Mouse (Mus musculus) heart, embryonic 14.5 days (tissue): ENCODE data around the gene Lage3. TPM values are rescaled to one million over a fixed set of nuclear protein-coding genes. Genes with fewer than 3 reads are reported as not detected.

Source experiments
- ATAC-seq: fragments of 200-750 bp; cut with Nextera tagmentation; 2 replicates; pipeline ENCODE4 v1.8.0; 2017; ENCODE audit warnings: low read depth, moderate TSS enrichment; ENCODE audit not compliant: insufficient number of reproducible peaks, insufficient read depth, low FRiP score
- H3K27ac ChIP-seq, 2 experiments: fragments of 200-500 bp in 1 of 2; fragments of 300-500 bp in 1 of 2; sonication (generic) in 1 of 2; replicated peaks in 1 of 2; 2 replicates each; pipeline ENCODE4 v1.5.1; 2012 to 2014; ENCODE audit warnings: low read depth in 2 of 2, low read length in 2 of 2, control low read depth in 1 of 2, mild to moderate bottlenecking in 1 of 2, mixed read lengths in 1 of 2; ENCODE audit not compliant: control insufficient read depth in 1 of 2, insufficient read depth in 1 of 2
- H3K27me3 ChIP-seq: fragments of 300-500 bp; sonication (generic); 2 replicates; pipeline ENCODE4 v1.6.1; 2014; ENCODE audit warnings: mild to moderate bottlenecking, low read length, control low read depth; ENCODE audit not compliant: control insufficient read depth, insufficient read depth
- H3K36me3 ChIP-seq: fragments of 300-500 bp; sonication (generic); 2 replicates; pipeline ENCODE4 v1.6.1; 2014; ENCODE audit warnings: mild to moderate bottlenecking, control low read depth, low read length, mixed read lengths; ENCODE audit not compliant: control insufficient read depth, insufficient read depth
- H3K4me1 ChIP-seq, 2 experiments: fragments of 200-500 bp in 1 of 2; fragments of 300-500 bp in 1 of 2; sonication (generic) in 1 of 2; 2 replicates each; pipeline ENCODE4 v1.6.1; 2012 to 2014; ENCODE audit warnings: low read length in 2 of 2, control low read depth in 1 of 2, mixed read lengths in 1 of 2; ENCODE audit not compliant: control insufficient read depth in 2 of 2, insufficient read depth in 2 of 2
- H3K4me2 ChIP-seq: fragments of 300-500 bp; sonication (generic); 2 replicates; pipeline ENCODE4 v1.6.1; 2014; ENCODE audit warnings: mild to moderate bottlenecking, low read length
- H3K4me3 ChIP-seq, 2 experiments: fragments of 200-500 bp in 1 of 2; fragments of 300-500 bp in 1 of 2; sonication (generic) in 1 of 2; 2 replicates each; pipeline ENCODE4 v1.5.1; 2012 to 2014; ENCODE audit warnings: low read length in 2 of 2, mild to moderate bottlenecking in 2 of 2, control low read depth in 1 of 2, low read depth in 1 of 2, moderate library complexity in 1 of 2; ENCODE audit not compliant: control insufficient read depth in 1 of 2, insufficient read depth in 1 of 2
- H3K9ac ChIP-seq: fragments of 300-500 bp; sonication (generic); 2 replicates; pipeline ENCODE4 v1.6.1; 2014; ENCODE audit warnings: mild to moderate bottlenecking, low read length
- H3K9me3 ChIP-seq: fragments of 300-500 bp; sonication (generic); 2 replicates; pipeline ENCODE4 v1.6.1; 2016; ENCODE audit warnings: low read length, control low read depth; ENCODE audit not compliant: control insufficient read depth
- WGBS: fragments of 180-500 bp; shearing (Covaris S2); extraction: QIAGEN DNeasy Blood & Tissue Kit; methylation state at CpG from one replicate; pipeline ENCODE4 v1.1.7; 2014; 5-methylcytosine and 5-hydroxymethylcytosine counted together
- polyA plus RNA-seq: library from polyadenylated mRNA; unstranded; fragments of >200 nt; fragmentation: Nextera tagmentation; extraction: Ambion mirVana; gene quantifications from 2 replicates; pipeline ENCODE4 v1.2.1, GENCODE M21; 2014

Lage3 gene
- polyA plus RNA-seq, result 102 and 103 TPM in 2 replicates

DNA sequence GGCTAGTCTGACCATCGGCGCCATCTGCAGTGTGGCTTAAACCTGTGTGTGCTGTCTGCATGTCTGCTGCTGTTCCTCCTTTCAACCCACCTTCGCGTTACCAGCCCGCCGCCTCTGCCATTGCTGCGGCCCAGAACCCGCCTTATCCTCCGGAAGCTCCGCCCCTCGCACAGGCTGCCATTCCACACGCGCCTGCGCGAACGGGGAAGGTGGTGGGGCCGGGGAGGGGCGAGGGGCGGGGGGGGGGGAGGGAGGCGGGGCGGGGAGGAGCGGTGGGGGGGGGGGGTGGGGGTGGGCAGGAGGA is at the start of gene Lage3:
Gene Lage3, minus strand, starts transcription at position 152 of the 304 bp plus-strand sequence.
- 7% methylated on average over 13 of the region's 22 CpGs for whole genome bisulfite sequencing
- H3K36me3 ChIP-seq, result no peaks in the 10 kb centered on the region
- peak within 1 kb of the TSS; percentile 68 for H3K9ac ChIP-seq
- peak within 1 kb of the TSS; percentile 35 to 44; a peak in 3 of 4 replicates for H3K27ac ChIP-seq
- H3K9me3 ChIP-seq, result no peaks in the 10 kb centered on the region
- peak; percentile 79 for ATAC-seq
- peak within 1 kb of the TSS; percentile 69 for H3K4me2 ChIP-seq
- no peaks in the 10 kb centered on the region; a peak in 1 of 4 replicates for H3K4me1 ChIP-seq
- peak within 1 kb of the TSS; percentile 50 to 65 for H3K4me3 ChIP-seq
- no peaks in the 10 kb centered on the region for H3K27me3 ChIP-seq

GRCm38 (mm10) chrX:74400136-74400535 is 46.7 kb upstream of the Lage3 start:
- no peak for ATAC-seq
- Histone ChIP-seq H3K27me3 (no peaks in the 10 kb centered on the region), H3K4me3 (no peak overlapping the region), H3K36me3 (no peaks in the 10 kb centered on the region), H3K4me1 (no peaks in the 10 kb centered on the region), H3K4me2 (no peak overlapping the region), H3K9ac (no peak overlapping the region), H3K9me3 (no peaks in the 10 kb centered on the region), H3K27ac (no peak overlapping the region)
- WGBS, result 74% methylated on average over 3 of the region's 3 CpGs

DNA sequence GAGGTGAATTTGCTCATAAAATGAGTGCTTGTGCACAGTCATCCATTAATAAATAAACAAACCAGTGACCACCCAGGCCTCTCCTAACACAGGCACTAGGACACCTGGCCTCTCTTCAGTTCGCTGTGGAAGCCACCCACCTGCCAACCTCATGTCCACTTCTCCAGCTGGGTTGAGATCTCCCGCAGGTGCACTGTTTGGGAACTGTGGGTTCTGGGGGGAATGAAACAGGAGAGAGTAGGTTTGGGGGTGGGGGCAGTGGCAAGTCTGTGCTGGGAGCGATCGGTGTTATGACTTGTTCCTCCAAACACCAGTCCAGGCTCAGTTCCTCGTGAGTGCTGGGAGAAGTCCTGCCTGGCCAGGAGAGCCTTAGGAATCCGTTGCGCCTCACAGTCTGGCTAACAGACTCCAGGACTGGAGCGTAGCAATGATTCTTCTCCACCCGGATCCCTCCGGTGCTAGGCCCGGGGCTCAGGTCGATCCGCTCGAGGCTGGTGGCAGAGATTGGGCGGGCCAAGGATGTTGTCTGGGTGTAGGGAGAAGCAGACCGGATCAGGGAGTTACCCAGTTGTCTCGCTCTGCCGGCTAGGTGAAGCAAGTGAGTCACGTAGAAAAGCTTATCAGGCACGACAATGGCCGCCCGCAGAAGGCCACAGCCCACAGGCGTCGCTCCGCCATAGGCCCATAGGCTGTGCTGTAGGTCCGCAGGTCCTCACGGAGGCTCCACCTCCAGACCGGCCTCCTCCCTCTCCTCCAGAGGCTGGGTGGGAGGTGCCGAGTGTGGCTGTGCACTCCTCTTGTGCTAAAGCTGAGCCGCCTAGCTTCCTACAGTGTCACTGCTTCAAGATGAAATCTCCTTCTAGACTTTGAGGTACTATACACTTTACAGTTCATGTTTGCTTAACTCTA is 39.4 kb upstream of the Lage3 start, which contains the start of the genes Fam3a and Ikbkg:
Gene Fam3a, minus strand, starts transcription at position 738 of the 909 bp plus-strand sequence.
Gene Ikbkg, plus strand, starts transcription at position 756 of the 909 bp plus-strand sequence.
- peaks cover 0 to 5% of the 10 kb centered on the region in 2 experiments; a peak in 1 of 4 replicates for H3K4me1 ChIP-seq
- no peaks in the 10 kb centered on the region for H3K9me3 ChIP-seq
- WGBS, result 16% methylated on average over 30 of the region's 30 CpGs
- H3K36me3 ChIP-seq, result no peaks in the 10 kb centered on the region
- H3K4me3 ChIP-seq, result peak within 1 kb of the TSS; percentile 54 to 55
- peak within 1 kb of the TSS; percentile 74 for H3K4me2 ChIP-seq
- H3K9ac ChIP-seq, result peak within 1 kb of the TSS; percentile 85
- peak within 1 kb of the TSS; percentile 71 to 87 for H3K27ac ChIP-seq
- no peaks in the 10 kb centered on the region for H3K27me3 ChIP-seq
- ATAC-seq, result peak; percentile 99

DNA sequence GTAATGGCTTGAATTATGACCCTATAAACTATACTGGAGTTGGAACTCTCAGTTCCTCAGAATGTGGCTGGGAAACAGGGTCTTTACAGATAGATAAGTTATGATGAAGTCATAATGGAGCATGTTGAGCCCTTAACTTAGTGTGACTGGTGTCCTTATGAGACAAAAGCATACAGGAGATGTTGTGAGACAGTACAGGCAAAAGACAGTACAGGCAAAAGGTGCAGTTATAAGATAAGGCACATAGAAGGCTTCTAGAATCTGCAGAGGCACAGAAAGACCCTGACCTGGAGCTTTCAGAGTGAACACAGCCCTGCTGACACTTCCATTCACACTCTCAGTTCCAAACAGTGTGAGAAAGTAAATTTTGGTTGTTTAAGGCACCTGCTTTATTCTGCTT is 34.7 kb upstream of the Lage3 start:
- ATAC-seq, result no peak
- Histone ChIP-seq H3K9me3 (no peaks in the 10 kb centered on the region), H3K27ac (no peak overlapping the region), H3K4me2 (no peak overlapping the region), H3K9ac (no peak overlapping the region), H3K27me3 (no peaks in the 10 kb centered on the region), H3K36me3 (peaks cover 24% of the 10 kb centered on the region), H3K4me3 (no peak overlapping the region), H3K4me1 (peaks cover 0 to 5% of the 10 kb centered on the region in 2 experiments; a peak in 1 of 4 replicates)

- Histone ChIP-seq H3K4me3 (no peak overlapping the region), H3K27ac (no peak overlapping the region), H3K4me1 (no peaks in the 10 kb centered on the region), H3K9me3 (no peaks in the 10 kb centered on the region), H3K9ac (no peak overlapping the region), H3K27me3 (no peaks in the 10 kb centered on the region), H3K36me3 (peaks cover 24% of the 10 kb centered on the region), H3K4me2 (no peak overlapping the region)
- WGBS, result 63% methylated on average over 2 of the region's 2 CpGs
- no peak for ATAC-seq
Measured at GRCm38 (mm10) chrX:74384451-74384850, 31.0 kb upstream of the Lage3 start.

- peak; percentile 89 for ATAC-seq
- 0 out of 2 replicates have a peak, but pooled peaks cover 11% of the 10 kb centered on the region for H3K36me3 ChIP-seq
- H3K27ac ChIP-seq, result no peak within 1 kb of the TSS; a peak in 1 of 4 replicates
- no peaks in the 10 kb centered on the region; a peak in 1 of 4 replicates for H3K4me1 ChIP-seq
- H3K4me3 ChIP-seq, result peak within 1 kb of the TSS; percentile 48 to 60
- H3K9ac ChIP-seq, result peak within 1 kb of the TSS; percentile 70
- WGBS, result 25% methylated on average over 32 of the region's 32 CpGs
- no peaks in the 10 kb centered on the region for H3K9me3 ChIP-seq
- peak within 1 kb of the TSS; percentile 70 for H3K4me2 ChIP-seq
- H3K27me3 ChIP-seq, result no peaks in the 10 kb centered on the region
Measured at GRCm38 (mm10) chrX:74372888-74373549, 19.6 kb upstream of the Lage3 start, which contains the start of the genes Ubl4a and Slc10a3. Gene Ubl4a (minus strand): TSS chrX:74373218. Gene Slc10a3 (minus strand): TSS chrX:74373349.

GRCm38 (mm10) chrX:74368209-74368909 is 14.9 kb upstream of the Lage3 start:
- peak overlapping the region; percentile 85 for H3K9ac ChIP-seq
- peak overlapping the region; percentile 56 to 73; a peak in 3 of 4 replicates for H3K27ac ChIP-seq
- ATAC-seq, result peak; percentile 67
- peak overlapping the region; percentile 68 for H3K4me2 ChIP-seq
- 10% methylated on average over 46 of the region's 49 CpGs for WGBS
- H3K4me1 ChIP-seq, result peaks cover 0 to 7% of the 10 kb centered on the region in 2 experiments; a peak in 2 of 4 replicates
- H3K36me3 ChIP-seq, result peaks cover 28% of the 10 kb centered on the region
- H3K9me3 ChIP-seq, result no peaks in the 10 kb centered on the region
- no peaks in the 10 kb centered on the region for H3K27me3 ChIP-seq
- peak overlapping the region; percentile 62 to 64 for H3K4me3 ChIP-seq
